Mouse (Mus musculus) intestine, postnatal 0 days (tissue): ENCODE results near the gene Vmn1r90. TPM values are rescaled to one million over a fixed set of nuclear protein-coding genes. Genes with fewer than 3 reads are reported as not detected.
"Not testable (repeated sequence)": the region's sequence is repeated elsewhere in the genome, so short reads cannot be mapped to it uniquely, and the experiment has no call there.

Experiments
- ATAC-seq: fragments of 200-750 bp; cut with Nextera tagmentation; 2 replicates; pipeline ENCODE4 v1.8.0; 2017; ENCODE audit warnings: mild to moderate bottlenecking, moderate TSS enrichment, moderate library complexity
- H3K27ac ChIP-seq: fragments of 300-500 bp; sonication (generic); 2 replicates; pipeline ENCODE4 v1.5.1; 2014; ENCODE audit warnings: mild to moderate bottlenecking, low read depth, low read length, moderate library complexity
- H3K27me3 ChIP-seq: fragments of 300-500 bp; sonication (generic); replicated peaks from 2 replicates; pipeline ENCODE4 v1.6.1; 2014; ENCODE audit warnings: low read length, mixed read lengths; ENCODE audit not compliant: control insufficient read depth, insufficient read depth
- H3K36me3 ChIP-seq: fragments of 300-500 bp; sonication (generic); 2 replicates; pipeline ENCODE4 v1.6.1; 2014; ENCODE audit warnings: mild to moderate bottlenecking, moderate library complexity; ENCODE audit not compliant: control insufficient read depth, insufficient read depth
- H3K4me1 ChIP-seq: fragments of 300-500 bp; sonication (generic); replicated peaks from 2 replicates; pipeline ENCODE4 v1.6.1; 2014; ENCODE audit warnings: antibody characterized with exemption, low read length, mixed read lengths; ENCODE audit not compliant: control insufficient read depth, insufficient read depth
- H3K4me2 ChIP-seq: fragments of 300-500 bp; sonication (generic); replicated peaks from 2 replicates; pipeline ENCODE4 v1.6.1; 2014; ENCODE audit warnings: low read depth, mild to moderate bottlenecking, moderate library complexity
- H3K4me3 ChIP-seq: fragments of 300-500 bp; sonication (generic); 2 replicates; pipeline ENCODE4 v1.5.1; 2014; ENCODE audit warnings: low read depth, low read length
- H3K9ac ChIP-seq: fragments of 300-500 bp; sonication (generic); 2 replicates; pipeline ENCODE4 v1.6.1; 2014; ENCODE audit warnings: mild to moderate bottlenecking, low read depth, low read length
- H3K9me3 ChIP-seq: fragments of 300-500 bp; sonication (generic); 2 replicates; pipeline ENCODE4 v1.6.1; 2016; ENCODE audit warnings: mixed run types; ENCODE audit not compliant: control insufficient read depth
- CTCF ChIP-seq: sonication (generic); IDR thresholded peaks from 2 replicates; pipeline ENCODE4 v1.5.1; 2016; ENCODE audit warnings: low read depth, mild to moderate bottlenecking, control low read depth, antibody characterized with exemption, moderate library complexity
- WGBS: fragments of 180-500 bp; shearing (Covaris S2); extraction: QIAGEN DNeasy Blood & Tissue Kit; methylation state at CpG from one replicate; pipeline ENCODE4 v1.1.7; 2014; 5-methylcytosine and 5-hydroxymethylcytosine counted together
- polyA plus RNA-seq: library from polyadenylated mRNA; unstranded; fragments of >200 nt; fragmentation: Nextera tagmentation; extraction: Ambion mirVana; gene quantifications from 2 replicates; pipeline ENCODE4 v1.2.1, GENCODE M21; 2015

Gene Vmn1r90
- 0.01 TPM in 1 of 2 replicates, not detected in the other for polyA plus RNA-seq

- WGBS, result 73% methylated on average over 1 of the region's 1 CpGs
- no peak within 1 kb of the TSS for H3K9ac ChIP-seq
- TF ChIP-seq CTCF, result no peak
- H3K4me3 ChIP-seq, result no peak within 1 kb of the TSS
- no peak within 1 kb of the TSS for H3K27ac ChIP-seq
- H3K9me3 ChIP-seq, result no peaks in the 10 kb centered on the region; the same call in 1 of the 2 replicates
- H3K4me2 ChIP-seq, result no peak within 1 kb of the TSS
- ATAC-seq, result no peak
- no peaks in the 10 kb centered on the region for H3K36me3 ChIP-seq
- H3K4me1 ChIP-seq, result no peaks in the 10 kb centered on the region
- no peaks in the 10 kb centered on the region for H3K27me3 ChIP-seq
These were observed at the start of gene Vmn1r90 for GRCm38 (mm10) chr7:14563406-14563805. TSS of gene Vmn1r90 (minus strand) at chr7:14563506.

GRCm38 (mm10) chr7:14593009-14593408 is 29.7 kb upstream of the Vmn1r90 start:
- not testable (repeated sequence) for H3K9me3 ChIP-seq, H3K9ac ChIP-seq, H3K36me3 ChIP-seq, ATAC-seq, H3K27me3 ChIP-seq, H3K4me3 ChIP-seq, H3K27ac ChIP-seq, H3K4me1 ChIP-seq, H3K4me2 ChIP-seq
- peak; percentile 52 for TF ChIP-seq CTCF
- WGBS, result 56% methylated on average over 8 of the region's 8 CpGs

DNA sequence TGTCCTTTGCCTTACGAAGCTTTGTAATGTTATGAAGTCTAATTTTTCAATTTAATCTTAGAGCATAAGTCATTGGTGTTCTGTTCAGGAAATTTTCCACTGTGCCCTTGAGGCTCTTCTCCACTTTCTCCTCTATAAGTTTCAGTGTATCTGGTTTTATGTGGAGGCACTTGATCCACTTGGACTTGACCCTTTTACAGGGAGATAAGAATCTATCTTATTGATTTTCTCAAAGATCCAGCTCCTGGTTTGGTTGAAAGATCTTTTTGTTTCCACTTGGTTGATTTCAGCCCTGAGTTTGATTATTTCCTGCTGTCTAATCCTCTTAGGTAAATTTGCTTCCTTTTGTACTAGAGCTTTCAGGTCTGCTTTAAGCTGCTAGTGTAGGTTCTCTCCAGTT is 11.0 kb downstream of the Vmn1r90 start:
- ATAC-seq, result no peak
- 0 out of 2 replicates have a peak, but pooled peaks cover 3% of the 10 kb centered on the region for H3K9me3 ChIP-seq
- WGBS, result 87% methylated on average over 1 of the region's 1 CpGs

DNA sequence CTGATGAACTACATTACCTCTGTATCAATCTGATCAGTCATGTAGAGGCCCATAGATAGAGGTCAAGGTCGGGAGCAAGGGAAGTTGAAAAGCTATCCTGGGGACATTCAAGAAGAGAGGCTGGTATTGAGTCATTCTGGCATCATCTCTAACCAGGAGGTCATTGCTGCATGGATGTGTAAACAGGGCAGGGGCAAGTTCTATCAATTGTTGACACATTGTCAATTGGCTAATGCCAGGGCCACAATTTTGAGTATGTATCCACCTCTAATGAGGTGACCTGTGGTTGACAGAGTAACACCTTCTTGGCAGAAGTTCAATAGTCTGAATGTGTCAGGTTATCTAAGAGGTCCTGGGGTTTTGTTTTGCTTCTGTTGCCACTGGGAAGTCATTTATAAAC is 38.0 kb downstream of the Vmn1r90 start:
- no peak overlapping the region for H3K4me2 ChIP-seq
- no peak overlapping the region for H3K9ac ChIP-seq
- H3K27me3 ChIP-seq, result no peaks in the 10 kb centered on the region
- WGBS, result 61% methylated on average over 1 of the region's 1 CpGs
- no peak overlapping the region for H3K27ac ChIP-seq
- peaks cover 4% of the 10 kb centered on the region; the same call in 1 of the 2 replicates for H3K9me3 ChIP-seq
- TF ChIP-seq CTCF, result no peak
- H3K4me3 ChIP-seq, result no peak overlapping the region
- ATAC-seq, result no peak
- no peaks in the 10 kb centered on the region for H3K36me3 ChIP-seq
- H3K4me1 ChIP-seq, result no peaks in the 10 kb centered on the region

More for the DNA sequence above, 11.0 kb downstream of the Vmn1r90 start:
- Histone ChIP-seq H3K27ac (no peak overlapping the region), H3K27me3 (no peaks in the 10 kb centered on the region), H3K36me3 (no peaks in the 10 kb centered on the region), H3K4me2 (no peak overlapping the region), H3K4me3 (no peak overlapping the region), H3K4me1 (no peaks in the 10 kb centered on the region), H3K9ac (no peak overlapping the region)
- TF ChIP-seq CTCF, result no peak

- 76% methylated on average over 1 of the region's 1 CpGs for WGBS
- no peak overlapping the region for H3K9ac ChIP-seq
These were observed 40.7 kb downstream of the Vmn1r90 start for GRCm38 (mm10) chr7:14522636-14523035.

GRCm38 (mm10) chr7:14518301-14518700 is 45.0 kb downstream of the Vmn1r90 start:
- Histone ChIP-seq H3K4me2 (no peak overlapping the region), H3K4me3 (no peak overlapping the region), H3K9me3 (no peaks in the 10 kb centered on the region), H3K9ac (no peak overlapping the region), H3K27me3 (no peaks in the 10 kb centered on the region), H3K27ac (no peak overlapping the region), H3K36me3 (no peaks in the 10 kb centered on the region), H3K4me1 (no peaks in the 10 kb centered on the region)
- TF ChIP-seq CTCF, result no peak
- ATAC-seq, result no peak
- 66% methylated on average over 3 of the region's 3 CpGs for WGBS

More at GRCm38 (mm10) chr7:14522636-14523035, 40.7 kb downstream of the Vmn1r90 start:
- Histone ChIP-seq H3K9me3 (peaks cover 4% of the 10 kb centered on the region; the same call in 1 of the 2 replicates), H3K4me3 (no peak overlapping the region), H3K27ac (no peak overlapping the region), H3K36me3 (no peaks in the 10 kb centered on the region), H3K4me1 (no peaks in the 10 kb centered on the region), H3K4me2 (no peak overlapping the region), H3K27me3 (no peaks in the 10 kb centered on the region)
- ATAC-seq, result no peak
- no peak for TF ChIP-seq CTCF

Other genes with a start within 250 kb of the Vmn1r90 start
- not detected in 2 replicates for gene Obox8, start 229.9 kb downstream of the Vmn1r90 start, polyA plus RNA-seq
- gene Sult2a8, start 116.7 kb downstream of the Vmn1r90 start, polyA plus RNA-seq, result not detected in 2 replicates
- not detected in 2 replicates for gene Sult2a7, start 69.3 kb downstream of the Vmn1r90 start, polyA plus RNA-seq
- gene Obox7, start 96.0 kb upstream of the Vmn1r90 start, polyA plus RNA-seq, result not detected in 2 replicates